Mouse (Mus musculus): ENCODE measurements at regions not wholly inside any gene's neighbourhood (a gene's known extent, or its start where the extent isn't known, plus 50 kb on each side); places are given as distances from the start of the nearest gene placed in this dataset.

DNA sequence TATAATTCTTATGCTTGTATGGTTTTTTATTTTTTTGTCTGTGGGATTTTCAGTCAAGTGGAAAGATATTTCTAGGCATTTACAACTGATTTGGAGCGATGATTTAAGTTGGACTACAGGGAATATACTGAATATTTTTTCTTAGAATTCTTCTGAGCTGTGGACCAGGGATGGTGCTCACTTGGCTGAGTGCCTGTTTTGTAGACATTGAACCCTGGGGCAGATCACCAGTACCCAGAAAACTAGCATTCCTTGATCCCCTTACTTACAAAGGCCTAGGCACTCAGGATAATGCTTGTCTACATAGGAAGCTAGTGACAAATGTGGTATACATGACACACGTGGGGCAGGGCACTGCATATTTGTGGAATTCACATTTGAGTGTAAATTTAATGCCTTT is 624.6 kb downstream of the Inhba start:
- TF ChIP-seq EP300 (IDR thresholded peaks at IDR 0.05; ENCODE audit: low read depth), result no peak
- no peak for TF ChIP-seq CTCF (IDR thresholded peaks at IDR 0.05; ENCODE audit: low read depth)
